Mouse (Mus musculus): ENCODE results near the gene Eif3l. TPM values are rescaled to one million over a fixed set of nuclear protein-coding genes. Genes with fewer than 3 reads are reported as not detected.

Gene Eif3l
- total and polyA plus RNA-seq, 3 experiments = 63.9 to 90.3 (median 69.2) TPM

GRCm38 (mm10) chr15:79143316-79143715 lies 68.3 kb downstream of the Eif3l start:
- Histone ChIP-seq H3K27me3 (ENCODE audit: control insufficient read depth, insufficient read depth, low read length) (no peaks in the 10 kb centered on the region), H3K36me3 (ENCODE audit: control insufficient read depth, insufficient read depth, low read length) (no peaks in the 10 kb centered on the region), H3K9ac (ENCODE audit: low read depth, low read length) (no peak overlapping the region), H3K4me3 (no peak overlapping the region), H3K79me2 (replicated peaks; ENCODE audit: control insufficient read depth, insufficient read depth, low read length) (no peaks in the 10 kb centered on the region; the same call in 1 of the 2 replicates), H3K27ac (no peak overlapping the region), H3K4me1 (ENCODE audit: control insufficient read depth, insufficient read depth, low read length) (no peaks in the 10 kb centered on the region)
- TF ChIP-seq POLR2A (IDR thresholded peaks at IDR 0.05; ENCODE audit: insufficient read depth, low read depth, low read length) (no peak), EP300 (IDR thresholded peaks at IDR 0.05; ENCODE audit: insufficient read depth, low read depth, low read length) (no peak), CTCF (IDR thresholded peaks at IDR 0.05) (no peak)
- intact Hi-C loops (cut with DNase I) = no loop called here
- no peak for DNase-seq
- 89% methylated on average over 12 of the region's 12 CpGs for WGBS

Other genes with a start within 250 kb of the Eif3l start
- gene Cdc42ep1, start 232.6 kb upstream of the Eif3l start, total RNA-seq (2021) = 10 to 100 TPM; 30.8 to 37.1 TPM
- 62.3 and 71.8 TPM in 2 replicates for gene Cdc42ep1, start 232.6 kb upstream of the Eif3l start, polyA plus RNA-seq (2012; rRNA removed)
- not detected for gene Lgals2, start 219.7 kb upstream of the Eif3l start, total RNA-seq (2021)
- gene Lgals2, start 219.7 kb upstream of the Eif3l start, polyA plus RNA-seq (2012; rRNA removed) = 0.59 and 1.5 TPM in 2 replicates
- 10 to 100 TPM; 42.2 to 44.4 TPM for gene Gga1, start 198.0 kb upstream of the Eif3l start, total RNA-seq (2021)
- 44.7 and 52.7 TPM in 2 replicates for gene Gga1, start 198.0 kb upstream of the Eif3l start, polyA plus RNA-seq (2012; rRNA removed)
- not detected for gene Gm49510, start 175.5 kb upstream of the Eif3l start, total RNA-seq (2021)
- gene Gm49510, start 175.5 kb upstream of the Eif3l start, polyA plus RNA-seq (2012; rRNA removed) = 0.04 TPM in 1 of 2 replicates, not detected in the other
- 1 to 10 TPM; 2.6 to 3.3 TPM for gene Sh3bp1, start 175.4 kb upstream of the Eif3l start, total RNA-seq (2021)
- 12.6 and 19.2 TPM in 2 replicates for gene Sh3bp1, start 175.4 kb upstream of the Eif3l start, polyA plus RNA-seq (2012; rRNA removed)
- under 1 TPM; 0.81 to 0.86 TPM for gene Pdxp, start 161.3 kb upstream of the Eif3l start, total RNA-seq (2021)
- 2.0 and 2.9 TPM in 2 replicates for gene Pdxp, start 161.3 kb upstream of the Eif3l start, polyA plus RNA-seq (2012; rRNA removed)
- gene Lgals1, start 148.5 kb upstream of the Eif3l start, total RNA-seq (2021) = 100 to 1,000 TPM; 174 to 176 TPM
- 425 and 497 TPM in 2 replicates for gene Lgals1, start 148.5 kb upstream of the Eif3l start, polyA plus RNA-seq (2012; rRNA removed)
- gene Nol12, start 140.2 kb upstream of the Eif3l start, total RNA-seq (2021) = 10 to 100 TPM; 13.8 to 17.4 TPM
- 9.9 and 13.1 TPM in 2 replicates for gene Nol12, start 140.2 kb upstream of the Eif3l start, polyA plus RNA-seq (2012; rRNA removed)
- 10 to 100 TPM; 24.4 to 30.9 TPM for gene Triobp, start 127.5 kb upstream of the Eif3l start, total RNA-seq (2021)
- gene Triobp, start 127.5 kb upstream of the Eif3l start, polyA plus RNA-seq (2012; rRNA removed) = 22.0 and 26.7 TPM in 2 replicates
- gene H1f0, start 46.7 kb upstream of the Eif3l start, total RNA-seq (2021) = 10 to 100 TPM; 73.3 to 82.4 TPM
- gene H1f0, start 46.7 kb upstream of the Eif3l start, polyA plus RNA-seq (2012; rRNA removed) = 54.2 and 66.4 TPM in 2 replicates
- not detected for gene Galr3, start 33.3 kb upstream of the Eif3l start, total RNA-seq (2021)
- gene Galr3, start 33.3 kb upstream of the Eif3l start, polyA plus RNA-seq (2012; rRNA removed) = not detected in 2 replicates
- gene Ankrd54, start 12.3 kb upstream of the Eif3l start, total RNA-seq (2021) = 1 to 10 TPM; 5.5 to 8.5 TPM
- 12.2 and 14.2 TPM in 2 replicates for gene Ankrd54, start 12.3 kb upstream of the Eif3l start, polyA plus RNA-seq (2012; rRNA removed)
- 10 to 100 TPM; 43.0 to 45.7 TPM for gene Micall1, start 33.7 kb downstream of the Eif3l start, total RNA-seq (2021)
- 39.3 and 58.7 TPM in 2 replicates for gene Micall1, start 33.7 kb downstream of the Eif3l start, polyA plus RNA-seq (2012; rRNA removed)
- 100 to 1,000 TPM; 126 to 145 TPM for gene Polr2f, start 65.8 kb downstream of the Eif3l start, total RNA-seq (2021)
- gene Polr2f, start 65.8 kb downstream of the Eif3l start, polyA plus RNA-seq (2012; rRNA removed) = 48.6 and 50.9 TPM in 2 replicates
- gene 1700088E04Rik, start 66.1 kb downstream of the Eif3l start, total RNA-seq (2021) = 1 to 10 TPM; 1.8 to 2.6 TPM
- gene 1700088E04Rik, start 66.1 kb downstream of the Eif3l start, polyA plus RNA-seq (2012; rRNA removed) = 2.8 and 3.8 TPM in 2 replicates
- 1 to 10 TPM; 1.1 to 1.3 TPM for gene Sox10, start 90.1 kb downstream of the Eif3l start, total RNA-seq (2021)
- gene Sox10, start 90.1 kb downstream of the Eif3l start, polyA plus RNA-seq (2012; rRNA removed) = 4.5 and 4.9 TPM in 2 replicates
- gene Pick1, start 154.0 kb downstream of the Eif3l start, total RNA-seq (2021) = 10 to 100 TPM; 21.3 to 24.0 TPM
- gene Pick1, start 154.0 kb downstream of the Eif3l start, polyA plus RNA-seq (2012; rRNA removed) = 27.7 and 35.5 TPM in 2 replicates
- 1 to 10 TPM in 1 of 2 experiments, under 1 TPM in 1; 0.61 to 1.4 TPM for gene Gm49486, start 154.2 kb downstream of the Eif3l start, total RNA-seq (2021)
- gene Gm49486, start 154.2 kb downstream of the Eif3l start, polyA plus RNA-seq (2012; rRNA removed) = 0.39 and 0.59 TPM in 2 replicates
- under 1 TPM; 0.16 to 0.39 TPM for gene Slc16a8, start 179.6 kb downstream of the Eif3l start, total RNA-seq (2021)
- 0.12 and 0.57 TPM in 2 replicates for gene Slc16a8, start 179.6 kb downstream of the Eif3l start, polyA plus RNA-seq (2012; rRNA removed)
- under 1 TPM; 0.78 to 0.84 TPM for gene Baiap2l2, start 210.4 kb downstream of the Eif3l start, total RNA-seq (2021)
- 0.70 and 2.9 TPM in 2 replicates for gene Baiap2l2, start 210.4 kb downstream of the Eif3l start, polyA plus RNA-seq (2012; rRNA removed)

Data from heart, adult 2 months (tissue).